Comparison of ENCODE assay signal across 13 mouse cellular contexts in genomic region chr16:32951074-32951473, GRCm38 (mm10). TPM values are rescaled to one million over a fixed set of nuclear protein-coding genes. Genes with fewer than 3 reads are reported as not detected.
A peak's percentile ranks its signal among the peaks of the same experiment; 100 is the strongest.
DNase-seq lines count a peak whose midpoint lies in the region; ATAC-seq and TF ChIP-seq lines count a peak whose summit lies in the region.
"Had no signal": no experiment of that assay in that cellular context is flagged by ENCODE, and none has a peak within 500 bp of the region (broad histone marks: within the 10 kb centered on the region; RNA-seq: fewer than 3 reads in every experiment).

No protein-coding gene starts in this region.

- no peaks in the 10 kb centered on the region for H3K9me3 ChIP-seq in heart, embryonic 12.5 days (replicated peaks)
- no peaks in the 10 kb centered on the region for H3K9me3 ChIP-seq in lung, postnatal 0 days (ENCODE audit: low read length)
- no peaks in the 10 kb centered on the region for H3K9me3 ChIP-seq in ES-Bruce4 (replicated peaks; ENCODE audit: control insufficient read depth, insufficient read depth, low read length, poor library complexity, severe bottlenecking)
- H3K9me3 ChIP-seq: hindbrain, embryonic 12.5 days; kidney, embryonic 15.5 days had no signal

- no peak for DNase-seq in heart, adult 2 months
- DNase-seq in lung, postnatal 0 days (ENCODE audit: low spot score): no peak
- DNase-seq in lung, postnatal 36 days: no peak
- peak; percentile 10 for DNase-seq in c-Kit-positive CD71-positive TER-119-positive erythroid progenitor cells, embryonic 14.5 days (ENCODE audit: low spot score)
- no peak for DNase-seq in right cerebral cortex, postnatal 14 days
- DNase-seq: adrenal gland, postnatal 14 days; cerebellum, adult 18-20 months had no signal

- no peak for ATAC-seq in heart, embryonic 12.5 days (ENCODE audit: insufficient number of reproducible peaks, low FRiP score)
- no peak for ATAC-seq in lung, postnatal 0 days
- ATAC-seq in erythroid progenitor cell, adult 5-6 weeks (replicated peaks; ENCODE audit: low FRiP score, poor library complexity, severe bottlenecking): no peak

- peaks cover 3% of the 10 kb centered on the region for H3K36me3 ChIP-seq in heart, adult 2 months (ENCODE audit: control insufficient read depth, insufficient read depth, low read length)
- peaks cover 20% of the 10 kb centered on the region for H3K36me3 ChIP-seq in heart, embryonic 12.5 days
- peaks cover 10% of the 10 kb centered on the region; the same call in 1 of the 2 replicates for H3K36me3 ChIP-seq in lung, postnatal 0 days (ENCODE audit: insufficient read depth, low read length)
- H3K36me3 ChIP-seq in ES-Bruce4 (ENCODE audit: control insufficient read depth, insufficient read depth, low read length, poor library complexity, severe bottlenecking): no peaks in the 10 kb centered on the region

- H3K27ac ChIP-seq in heart, adult 2 months: no peak overlapping the region
- no peak overlapping the region for H3K27ac ChIP-seq in heart, embryonic 12.5 days (ENCODE audit: poor library complexity, severe bottlenecking)
- no peak overlapping the region for H3K27ac ChIP-seq in lung, postnatal 0 days (ENCODE audit: low read length)
- no peak overlapping the region for H3K27ac ChIP-seq in ES-Bruce4 (ENCODE audit: insufficient read depth, low read length)
- H3K27ac ChIP-seq: hindbrain, embryonic 12.5 days; kidney, embryonic 15.5 days had no signal

- no peak overlapping the region for H3K9ac ChIP-seq in heart, adult 2 months (ENCODE audit: low read depth, low read length)
- no peak overlapping the region for H3K9ac ChIP-seq in heart, embryonic 12.5 days
- no peak overlapping the region for H3K9ac ChIP-seq in lung, postnatal 0 days (replicated peaks; ENCODE audit: low read depth)
- no peak overlapping the region for H3K9ac ChIP-seq in ES-Bruce4 (ENCODE audit: low read depth, poor library complexity, severe bottlenecking)
- H3K9ac ChIP-seq: hindbrain, embryonic 12.5 days; kidney, embryonic 15.5 days had no signal

- no peak for TF ChIP-seq EP300 in heart, adult 2 months (IDR thresholded peaks at IDR 0.05; ENCODE audit: insufficient read depth, low read depth, low read length)
- TF ChIP-seq EP300 in lung, postnatal 0 days (IDR thresholded peaks at IDR 0.05): no peak
- TF ChIP-seq EP300 in ES-Bruce4 (IDR thresholded peaks at IDR 0.05; ENCODE audit: insufficient read depth, low read depth, low read length): no peak

- WGBS in heart, adult 2 months: 89% methylated on average over 2 of the region's 2 CpGs
- WGBS in heart, embryonic 12.5 days: 76% methylated on average over 2 of the region's 2 CpGs
- 88% methylated on average over 2 of the region's 2 CpGs for WGBS in lung, postnatal 0 days

- peak; percentile 58 for TF ChIP-seq CTCF in heart, adult 2 months (IDR thresholded peaks at IDR 0.05)
- TF ChIP-seq CTCF in lung, postnatal 0 days (IDR thresholded peaks at IDR 0.05): peak; percentile 38
- TF ChIP-seq CTCF in ES-Bruce4 (IDR thresholded peaks at IDR 0.05; ENCODE audit: low read depth, low read length): peak; percentile 68

- H3K79me2 ChIP-seq in heart, adult 2 months (replicated peaks; ENCODE audit: control insufficient read depth, insufficient read depth, low read length): peaks cover 6% of the 10 kb centered on the region

- peaks cover 8% of the 10 kb centered on the region for H3K4me1 ChIP-seq in heart, adult 2 months (ENCODE audit: control insufficient read depth, insufficient read depth, low read length)
- 0 out of 2 replicates have a peak, but pooled peaks cover 7% of the 10 kb centered on the region for H3K4me1 ChIP-seq in heart, embryonic 12.5 days (replicated peaks)
- no peaks in the 10 kb centered on the region for H3K4me1 ChIP-seq in lung, postnatal 0 days (ENCODE audit: insufficient read depth, low read depth, low read length)
- no peaks in the 10 kb centered on the region for H3K4me1 ChIP-seq in ES-Bruce4 (ENCODE audit: control insufficient read depth, insufficient read depth, low read length)
- H3K4me1 ChIP-seq: hindbrain, embryonic 12.5 days had no signal

- no peak overlapping the region for H3K4me3 ChIP-seq in heart, adult 2 months
- no peak overlapping the region for H3K4me3 ChIP-seq in heart, embryonic 12.5 days
- H3K4me3 ChIP-seq in lung, postnatal 0 days (ENCODE audit: low read depth, low read length): no peak overlapping the region
- H3K4me3 ChIP-seq in ES-Bruce4 (ENCODE audit: low read depth, low read length): no peak overlapping the region
- H3K4me3 ChIP-seq: hindbrain, embryonic 12.5 days; kidney, embryonic 15.5 days had no signal

- no peak for TF ChIP-seq POLR2A in heart, adult 2 months (IDR thresholded peaks at IDR 0.05; ENCODE audit: insufficient read depth, low read depth, low read length)
- no peak for TF ChIP-seq POLR2A in ES-Bruce4 (IDR thresholded peaks at IDR 0.05; ENCODE audit: insufficient read depth, low read length)

- no peaks in the 10 kb centered on the region for H3K27me3 ChIP-seq in heart, adult 2 months (ENCODE audit: control insufficient read depth, insufficient read depth, low read length)
- H3K27me3 ChIP-seq in heart, embryonic 12.5 days (replicated peaks): no peaks in the 10 kb centered on the region
- H3K27me3 ChIP-seq in lung, postnatal 0 days (replicated peaks; ENCODE audit: insufficient read depth, low read length): no peaks in the 10 kb centered on the region
- no peaks in the 10 kb centered on the region for H3K27me3 ChIP-seq in ES-Bruce4 (ENCODE audit: control insufficient read depth, insufficient read depth, low read length, poor library complexity, severe bottlenecking)
- H3K27me3 ChIP-seq: hindbrain, embryonic 12.5 days; kidney, embryonic 15.5 days had no signal

- intact Hi-C loops in heart, adult 2 months (cut with DNase I): no loop called here

- no peak overlapping the region for H3K4me2 ChIP-seq in heart, embryonic 12.5 days
- H3K4me2 ChIP-seq in lung, postnatal 0 days (replicated peaks; ENCODE audit: low read depth, low read length): no peak overlapping the region
- H3K4me2 ChIP-seq: heart, embryonic 11.5 days; hindbrain, embryonic 12.5 days; kidney, embryonic 15.5 days had no signal

RNA-seq across cellular contexts. Expression of gene Lrch3, which starts 37.2 kb away (rescaled TPM):
- total RNA-seq in heart, adult 2 months (2021): 10 to 100 TPM; 20.3 to 22.6 TPM
- 13.8 and 25.5 TPM in 2 replicates for polyA plus RNA-seq in heart, adult 2 months (2012; rRNA removed)
- 24.0 and 27.5 TPM in 2 replicates for polyA plus RNA-seq in heart, embryonic 12.5 days (2016; fragmentation: Nextera tagmentation; extraction: Ambion mirVana)
- polyA plus RNA-seq in lung, postnatal 0 days (2015; fragmentation: Nextera tagmentation; extraction: Ambion mirVana): 15.7 and 17.3 TPM in 2 replicates
- polyA plus RNA-seq in ES-Bruce4 (2011; ENCODE audit: insufficient read depth, insufficient read length, low read depth, missing spikeins): 32.5 and 32.9 TPM in 2 replicates
- total RNA-seq in erythroid progenitor cell, adult 5-6 weeks (2015; ENCODE audit: low replicate concordance): 12.6 and 17.6 TPM in 2 replicates
- 19.9 and 22.3 TPM in 2 replicates for total RNA-seq in erythroid progenitor cell, adult 5-6 weeks (2017; ENCODE audit: low replicate concordance)
